Mouse (Mus musculus): Measurements from ENCODE around the gene Pinlyp.

- no peak for TF ChIP-seq GATA1 (IDR thresholded peaks at IDR 0.05; ENCODE audit: borderline replicate concordance, low read length)
- no peak for TF ChIP-seq FLI1 (IDR thresholded peaks at IDR 0.05; ENCODE audit: low read length)
Measured at GRCm38 (mm10) chr7:24566206-24566605, 20.3 kb upstream of the Pinlyp start.

Data from megakaryocyte, embryonic 14.5 days (primary cell).